8 mouse cellular contexts compared by ENCODE assay signal in the genomic region with DNA sequence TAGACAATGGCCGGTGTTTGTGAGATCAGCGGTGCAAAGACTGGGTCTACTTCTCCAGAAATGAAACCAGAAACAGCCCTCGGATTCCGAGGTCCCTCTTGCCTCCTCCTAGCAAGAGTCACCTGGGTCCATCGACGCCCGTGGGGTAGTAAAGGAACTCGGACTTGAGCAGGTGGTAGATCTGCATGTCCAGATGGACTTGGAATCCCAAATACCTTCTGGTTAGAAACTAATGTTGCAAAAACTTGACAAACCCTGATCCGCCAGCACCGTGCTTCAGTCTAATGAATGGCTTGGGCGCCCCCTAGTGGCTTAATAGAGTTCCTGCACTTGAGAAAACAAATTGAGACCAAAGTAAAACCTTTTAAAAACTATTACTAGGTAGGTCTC.
DNase-seq lines count a peak whose midpoint lies in the region; ATAC-seq lines count a peak whose summit lies in the region.

No protein-coding gene starts in this region.

- H3K36me3 ChIP-seq in erythroblast, embryonic 14.5 days (ENCODE audit: control insufficient read depth): no peaks in the 10 kb centered on the region
- peaks cover 11% of the 10 kb centered on the region; the same call in 1 of the 2 replicates for H3K36me3 ChIP-seq in heart, embryonic 13.5 days
- H3K36me3 ChIP-seq in liver, embryonic 12.5 days: no peaks in the 10 kb centered on the region
- no peaks in the 10 kb centered on the region for H3K36me3 ChIP-seq in stomach, embryonic 14.5 days (ENCODE audit: control insufficient read depth, insufficient read depth, low read length)

- no peak for ATAC-seq in heart, embryonic 13.5 days (ENCODE audit: extremely low read depth, insufficient number of reproducible peaks, low FRiP score, low TSS enrichment)
- ATAC-seq in liver, embryonic 12.5 days: peak; percentile 46; the same call in 1 of the 2 replicates
- no peak for ATAC-seq in stomach, embryonic 14.5 days (ENCODE audit: insufficient number of reproducible peaks, insufficient read depth, low FRiP score, low read depth)

- no peaks in the 10 kb centered on the region for H3K9me3 ChIP-seq in erythroblast, embryonic 14.5 days (ENCODE audit: control insufficient read depth, low read length)
- H3K9me3 ChIP-seq in heart, embryonic 13.5 days: no peaks in the 10 kb centered on the region
- H3K9me3 ChIP-seq in liver, embryonic 12.5 days (replicated peaks): peaks cover 6% of the 10 kb centered on the region; the same call in 1 of the 2 replicates
- H3K9me3 ChIP-seq in stomach, embryonic 14.5 days (ENCODE audit: control insufficient read depth, low read depth, low read length): no peaks in the 10 kb centered on the region

- peak overlapping the region; percentile 42; the same call in 1 of the 2 replicates for H3K27ac ChIP-seq in heart, embryonic 13.5 days (replicated peaks)
- H3K27ac ChIP-seq in liver, embryonic 12.5 days: no peak overlapping the region
- no peak overlapping the region for H3K27ac ChIP-seq in stomach, embryonic 14.5 days (ENCODE audit: low read length)

- peak overlapping the region; percentile 79 for H3K4me2 ChIP-seq in heart, embryonic 13.5 days
- H3K4me2 ChIP-seq in liver, embryonic 12.5 days: peak overlapping the region; percentile 69
- H3K4me2 ChIP-seq in stomach, embryonic 14.5 days (replicated peaks; ENCODE audit: low read depth, low read length): peak overlapping the region; percentile 52

- no peaks in the 10 kb centered on the region; the same call in 1 of the 2 replicates for H3K27me3 ChIP-seq in erythroblast, embryonic 14.5 days (ENCODE audit: control insufficient read depth)
- H3K27me3 ChIP-seq in heart, embryonic 13.5 days (replicated peaks): no peaks in the 10 kb centered on the region
- H3K27me3 ChIP-seq in liver, embryonic 12.5 days (replicated peaks): peaks cover 9% of the 10 kb centered on the region; the same call in 1 of the 2 replicates
- H3K27me3 ChIP-seq in stomach, embryonic 14.5 days (ENCODE audit: control insufficient read depth, insufficient read depth, low read length): no peaks in the 10 kb centered on the region

- peaks cover 5% of the 10 kb centered on the region for H3K4me1 ChIP-seq in erythroblast, embryonic 14.5 days (ENCODE audit: control insufficient read depth)
- H3K4me1 ChIP-seq in heart, embryonic 13.5 days: peaks cover 22% of the 10 kb centered on the region
- 0 out of 2 replicates have a peak, but pooled peaks cover 7% of the 10 kb centered on the region for H3K4me1 ChIP-seq in liver, embryonic 12.5 days
- H3K4me1 ChIP-seq in stomach, embryonic 14.5 days (ENCODE audit: control insufficient read depth, insufficient read depth, low read length): 0 out of 2 replicates have a peak, but pooled peaks cover 4% of the 10 kb centered on the region

- H3K9ac ChIP-seq in heart, embryonic 13.5 days: peak overlapping the region; percentile 80
- peak overlapping the region; percentile 51 for H3K9ac ChIP-seq in liver, embryonic 12.5 days
- no peak overlapping the region; the same call in 1 of the 2 replicates for H3K9ac ChIP-seq in stomach, embryonic 14.5 days (replicated peaks; ENCODE audit: low read depth, low read length)

- peak; percentile 80 for DNase-seq in CD4-positive, CD25-positive, alpha-beta regulatory T cell, adult 2 months (ENCODE audit: low read depth, low spot score)
- DNase-seq in brain, embryonic 18.5 days (ENCODE audit: low read depth, low spot score): peak; percentile 58
- DNase-seq in kidney, postnatal 10 days: peak; percentile 83
- DNase-seq in natural killer cell, adult 2 months (ENCODE audit: low spot score in 2 of 2): peak; percentile 60 to 67

- WGBS in heart, embryonic 13.5 days: 1% methylated on average over 11 of the region's 11 CpGs
- 2% methylated on average over 11 of the region's 11 CpGs for WGBS in liver, embryonic 12.5 days (ENCODE audit: insufficient replicate concordance)
- 2% methylated on average over 11 of the region's 11 CpGs for WGBS in stomach, embryonic 14.5 days

- H3K4me3 ChIP-seq in erythroblast, embryonic 14.5 days (replicated peaks): peak overlapping the region; percentile 50
- peak overlapping the region; percentile 62 for H3K4me3 ChIP-seq in heart, embryonic 13.5 days
- peak overlapping the region; percentile 55 for H3K4me3 ChIP-seq in liver, embryonic 12.5 days
- peak overlapping the region; percentile 31 for H3K4me3 ChIP-seq in stomach, embryonic 14.5 days (ENCODE audit: low read depth, low read length)
